Mouse (Mus musculus) MEL (cell line): ENCODE data around the gene Prkcz. TPM values are rescaled to one million over a fixed set of nuclear protein-coding genes. Genes with fewer than 3 reads are reported as not detected.
"Not testable (repeated sequence)": the region's sequence is repeated elsewhere in the genome, so short reads cannot be mapped to it uniquely, and the experiment has no call there.

Experiments used
- DNase-seq: peaks from one replicate; pipeline ENCODE4 v3.0.0; 2011; ENCODE audit warnings: low read depth, low spot score
- H3K27ac ChIP-seq: 2 replicates; pipeline ENCODE4 v1.5.1; 2012; ENCODE audit warnings: low read depth, mild to moderate bottlenecking, control low read depth, low read length, moderate library complexity; ENCODE audit not compliant: control insufficient read depth
- H3K27me3 ChIP-seq, 2 experiments: fragments of 150-350 bp in 1 of 2; sonication (generic) in 1 of 2; 2 replicates each; pipeline ENCODE4 v1.6.1; 2012; ENCODE audit warnings: low read length in 2 of 2, mild to moderate bottlenecking in 2 of 2, improper control_type of control experiment in 1 of 2, moderate library complexity in 1 of 2; ENCODE audit not compliant: insufficient read depth in 2 of 2, control insufficient read depth in 1 of 2
- H3K36me3 ChIP-seq, 2 experiments: 2 replicates each; pipeline ENCODE4 v1.6.1; 2012 to 2014; ENCODE audit warnings: low read length in 2 of 2, improper control_type of control experiment in 1 of 2, inconsistent platforms in 1 of 2, mild to moderate bottlenecking in 1 of 2; ENCODE audit not compliant: insufficient read depth in 2 of 2, control insufficient read depth in 1 of 2
- H3K4me1 ChIP-seq, 2 experiments: fragments of 150-350 bp in 1 of 2; sonication (generic) in 1 of 2; 2 replicates each; pipeline ENCODE4 v1.6.1; 2012; ENCODE audit warnings: low read length in 2 of 2, improper control_type of control experiment in 1 of 2, mild to moderate bottlenecking in 1 of 2; ENCODE audit not compliant: insufficient read depth in 2 of 2, control insufficient read depth in 1 of 2
- H3K4me3 ChIP-seq, 2 experiments: fragments of 150-350 bp in 1 of 2; sonication (generic) in 1 of 2; 2 replicates each; pipeline ENCODE4 v1.5.1; 2012; ENCODE audit warnings: low read depth in 2 of 2, low read length in 2 of 2, mild to moderate bottlenecking in 2 of 2, moderate library complexity in 2 of 2, control low read depth in 1 of 2, improper control_type of control experiment in 1 of 2; ENCODE audit not compliant: control insufficient read depth in 1 of 2, insufficient read depth in 1 of 2
- H3K79me2 ChIP-seq: 2 replicates; pipeline ENCODE4 v1.6.1; 2012; ENCODE audit warnings: mild to moderate bottlenecking, low read length, moderate library complexity; ENCODE audit not compliant: control insufficient read depth, poor library complexity, insufficient read depth
- H3K9ac ChIP-seq: 2 replicates; pipeline ENCODE4 v1.6.1; 2012; ENCODE audit warnings: low read depth, mild to moderate bottlenecking, control low read depth, low read length, moderate library complexity; ENCODE audit not compliant: control insufficient read depth, poor library complexity, severe bottlenecking
- H3K9me3 ChIP-seq: fragments of 150-350 bp; sonication (generic); replicated peaks from 2 replicates; pipeline ENCODE4 v1.6.1; 2012; ENCODE audit warnings: mild to moderate bottlenecking, low read length, improper control_type of control experiment, moderate library complexity; ENCODE audit not compliant: insufficient read depth
- BHLHE40 ChIP-seq: IDR thresholded peaks from 2 replicates; pipeline ENCODE4 v1.6.1; 2012; ENCODE audit warnings: low read depth, mild to moderate bottlenecking, inconsistent platforms, low read length, improper control_type of control experiment, borderline replicate concordance
- CHD2 ChIP-seq: IDR thresholded peaks from 2 replicates; pipeline ENCODE4 v1.6.1; 2011; ENCODE audit warnings: low read length, improper control_type of control experiment
- CTCF ChIP-seq, 3 experiments: IDR thresholded peaks in 2 of 3; conservative IDR thresholded peaks in 1 of 3; 2 replicates each; pipeline ENCODE4 v1.5.1; 2011 to 2012; ENCODE audit warnings: low read length in 3 of 3, low read depth in 2 of 3, mild to moderate bottlenecking in 2 of 3, improper control_type of control experiment in 1 of 3, inconsistent platforms in 1 of 3, mixed read lengths in 1 of 3, moderate library complexity in 1 of 3; ENCODE audit not compliant: control insufficient read depth in 1 of 3, insufficient read depth in 1 of 3, poor library complexity in 1 of 3, severe bottlenecking in 1 of 3
- E2F4 ChIP-seq: IDR thresholded peaks from 2 replicates; pipeline ENCODE4 v1.6.1; 2011; ENCODE audit warnings: low read depth, low read length, improper control_type of control experiment, borderline replicate concordance
- EP300 ChIP-seq, 2 experiments: IDR thresholded peaks; 2 replicates each; pipeline ENCODE4 v1.6.1; 2011; ENCODE audit warnings: improper control_type of control experiment in 2 of 2, low read length in 2 of 2, low read depth in 1 of 2, mild to moderate bottlenecking in 1 of 2
- HCFC1 ChIP-seq: IDR thresholded peaks from 2 replicates; pipeline ENCODE4 v1.6.1; 2012; ENCODE audit warnings: low read depth, mild to moderate bottlenecking, inconsistent platforms, low read length, improper control_type of control experiment, moderate library complexity
- JUND ChIP-seq: IDR thresholded peaks from 2 replicates; pipeline ENCODE4 v1.6.1; 2011; ENCODE audit warnings: low read depth, mild to moderate bottlenecking, improper control_type of control experiment, low read length
- MAFK ChIP-seq: IDR thresholded peaks from 2 replicates; pipeline ENCODE4 v1.6.1; 2011; ENCODE audit warnings: low read depth, mild to moderate bottlenecking, low read length, improper control_type of control experiment, borderline replicate concordance
- MEF2A ChIP-seq: IDR thresholded peaks from 2 replicates; pipeline ENCODE4 v1.6.1; 2014; ENCODE audit warnings: low read depth, mild to moderate bottlenecking, inconsistent platforms, low read length, improper control_type of control experiment; ENCODE audit not compliant: poor library complexity, insufficient replicate concordance, severe bottlenecking; ENCODE audit errors: extremely low read depth
- POLR2A ChIP-seq, 2 experiments: IDR thresholded peaks; 2 replicates each; pipeline ENCODE4 v1.6.1; 2011 to 2012; ENCODE audit warnings: low read length in 2 of 2, mild to moderate bottlenecking in 2 of 2, control low read depth in 1 of 2, improper control_type of control experiment in 1 of 2, low read depth in 1 of 2, moderate library complexity in 1 of 2; ENCODE audit not compliant: control insufficient read depth in 1 of 2, insufficient read depth in 1 of 2, poor library complexity in 1 of 2
- POLR2AphosphoS2 ChIP-seq: IDR thresholded peaks from 2 replicates; pipeline ENCODE4 v1.6.1; 2011; ENCODE audit warnings: low read length, improper control_type of control experiment
- POLR2AphosphoS5 ChIP-seq: IDR thresholded peaks from 2 replicates; pipeline ENCODE4 v1.6.1; 2012; ENCODE audit warnings: low read depth, borderline replicate concordance, mild to moderate bottlenecking, inconsistent platforms, low read length, moderate library complexity, mixed read lengths
- RAD21 ChIP-seq: IDR thresholded peaks from 2 replicates; pipeline ENCODE4 v1.6.1; 2011; ENCODE audit warnings: mild to moderate bottlenecking, low read depth, low read length, improper control_type of control experiment
- RCOR1 ChIP-seq: IDR thresholded peaks from 2 replicates; pipeline ENCODE4 v1.6.1; 2012; ENCODE audit warnings: low read depth, mild to moderate bottlenecking, inconsistent platforms, low read length, improper control_type of control experiment
- TAL1 ChIP-seq: IDR thresholded peaks from 2 replicates; pipeline ENCODE4 v1.6.1; 2012; ENCODE audit warnings: mild to moderate bottlenecking, inconsistent platforms, low read length, moderate library complexity, mixed read lengths
- ZC3H11A ChIP-seq: IDR thresholded peaks from 2 replicates; pipeline ENCODE4 v1.6.1; 2012; ENCODE audit warnings: low read depth, mild to moderate bottlenecking, inconsistent platforms, low read length, improper control_type of control experiment
- ZMIZ1 ChIP-seq: IDR thresholded peaks from 2 replicates; pipeline ENCODE4 v1.6.1; 2012; ENCODE audit warnings: low read depth, mild to moderate bottlenecking, inconsistent platforms, low read length, improper control_type of control experiment, moderate library complexity
- polyA plus RNA-seq, 2 experiments: library from polyadenylated mRNA; stranded (reverse) in 1 of 2; unstranded in 1 of 2; fragments of >175 nt in 1 of 2; fragments of >200 nt in 1 of 2; gene quantifications; 2 replicates each; pipeline versions ENCODE4 v1.2.1 to v1.2.4; 2012; ENCODE audit warnings: low replicate concordance in 2 of 2, low read depth in 1 of 2; ENCODE audit not compliant: insufficient read length in 2 of 2, insufficient read depth in 1 of 2, missing spikeins in 1 of 2
- total RNA-seq: library from RNA; depleted of rRNA; stranded (reverse); fragments of 300-350 nt; gene quantifications from 2 replicates; pipeline ENCODE4 v1.2.3, GENCODE M21; 2012

The Prkcz gene
- total and polyA plus RNA-seq, 3 experiments, result 0.12 to 0.92 TPM; not detected in 1

DNA sequence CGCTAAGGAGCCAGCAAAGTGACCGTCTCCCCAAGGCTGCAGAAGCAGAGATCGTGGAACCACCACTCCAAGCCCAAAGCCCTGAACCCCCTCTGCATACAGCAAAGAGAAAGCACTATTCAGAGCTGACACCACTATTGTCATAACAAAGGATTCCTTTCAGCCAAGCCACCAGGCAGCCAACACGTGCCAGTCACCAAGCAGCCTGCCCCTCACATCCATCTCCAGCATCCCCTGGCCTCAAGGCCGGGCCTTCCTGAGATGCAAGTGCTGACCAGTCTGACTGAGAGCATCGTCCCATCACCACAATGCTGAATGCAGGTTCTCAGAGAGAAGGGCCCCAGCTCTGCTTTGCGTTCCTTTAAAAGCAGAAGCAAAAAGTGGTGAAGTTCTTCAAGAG, 28.9 kb downstream of the Prkcz start:
- Histone ChIP-seq H3K36me3 (no peaks in the 10 kb centered on the region), H3K27ac (no peak overlapping the region), H3K27me3 (peaks cover 0 to 23% of the 10 kb centered on the region in 2 experiments; a peak in 3 of 4 replicates), H3K79me2 (no peaks in the 10 kb centered on the region), H3K9me3 (no peaks in the 10 kb centered on the region), H3K4me3 (no peak overlapping the region), H3K4me1 (no peaks in the 10 kb centered on the region)
- no peak for DNase-seq
- TF ChIP-seq ZC3H11A (no peak), EP300 (IDR thresholded peaks at IDR 0.05; ENCODE audit: low read depth in 1 of 2, low read length in 2 of 2) (no peak), BHLHE40 (no peak), MEF2A (no peak), CHD2 (no peak), RAD21 (no peak), JUND (no peak), TAL1 (no peak), CTCF (IDR thresholded peaks at IDR 0.05 in 2 of 3, conservative IDR thresholded peaks at IDR 0.05 in 1 of 3; ENCODE audit: control insufficient read depth in 1 of 3, insufficient read depth in 1 of 3, low read depth in 2 of 3, low read length in 3 of 3, poor library complexity in 1 of 3, severe bottlenecking in 1 of 3) (no peak), HCFC1 (no peak), E2F4 (no peak), POLR2AphosphoS5 (no peak), POLR2A (IDR thresholded peaks at IDR 0.05; ENCODE audit: control insufficient read depth in 1 of 2, insufficient read depth in 1 of 2, low read depth in 1 of 2, low read length in 2 of 2, poor library complexity in 1 of 2) (no peak), RCOR1 (no peak), MAFK (no peak), POLR2AphosphoS2 (no peak)
- TF ChIP-seq, all 39 proteins: peak for 0
- no peak overlapping the region for H3K9ac ChIP-seq

DNA sequence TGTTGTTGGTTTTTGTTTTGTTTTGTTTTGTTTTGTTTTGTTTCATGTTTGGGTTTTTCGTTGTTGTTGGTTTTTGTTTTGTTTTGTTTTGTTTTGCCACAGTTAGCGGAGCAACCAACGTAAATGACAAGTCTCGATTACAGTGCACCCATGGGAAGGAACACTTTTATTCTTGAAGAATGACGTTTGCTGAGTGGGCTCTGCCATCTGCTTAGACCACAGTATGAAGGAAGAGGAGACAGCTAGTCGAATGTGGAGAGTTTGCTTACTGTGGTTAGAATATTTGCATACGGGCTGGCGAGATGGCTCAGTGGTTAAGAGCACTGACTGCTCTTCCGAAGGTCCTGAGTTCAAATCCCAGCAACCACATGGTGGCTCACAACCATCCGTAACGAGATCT, 32.8 kb downstream of the Prkcz start:
- not testable (repeated sequence) for H3K4me3 ChIP-seq, H3K4me1 ChIP-seq, H3K79me2 ChIP-seq, H3K27ac ChIP-seq, H3K9ac ChIP-seq, H3K9me3 ChIP-seq, H3K36me3 ChIP-seq, DNase-seq
- peaks cover 3 to 14% of the 10 kb centered on the region in 2 experiments; a peak in 3 of 4 replicates for H3K27me3 ChIP-seq

DNA sequence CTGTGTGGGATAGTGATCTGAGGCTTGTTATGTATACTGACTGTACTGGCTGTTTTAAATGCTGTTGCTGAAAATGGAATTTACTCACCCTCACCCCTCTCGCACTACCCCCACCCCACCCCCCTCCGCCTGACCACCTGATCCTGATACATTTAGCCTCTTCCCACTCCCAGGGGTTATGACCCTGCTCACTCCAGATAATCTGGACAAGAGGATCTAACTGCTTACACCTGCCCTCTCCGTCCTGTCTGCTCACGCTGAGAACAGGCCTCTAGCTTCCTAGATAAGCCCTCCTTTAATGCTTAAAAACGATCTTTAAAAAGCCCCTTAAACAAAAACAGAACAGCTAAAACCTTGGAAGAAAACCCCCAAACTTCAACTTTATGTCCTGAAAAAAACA, 35.4 kb downstream of the Prkcz start:
- Histone ChIP-seq H3K4me1 (no peaks in the 10 kb centered on the region), H3K9me3 (no peaks in the 10 kb centered on the region), H3K27me3 (peaks cover 11 to 20% of the 10 kb centered on the region in 2 experiments), H3K36me3 (no peaks in the 10 kb centered on the region), H3K27ac (no peak overlapping the region), H3K4me3 (no peak overlapping the region), H3K9ac (no peak overlapping the region), H3K79me2 (no peaks in the 10 kb centered on the region)
- TF ChIP-seq ZMIZ1 (no peak), ZC3H11A (no peak)
- no peak for DNase-seq
